Mouse (Mus musculus) midbrain, embryonic 15.5 days (tissue): Measurements from ENCODE around the gene Tlk1. TPM values are rescaled to one million over a fixed set of nuclear protein-coding genes. Genes with fewer than 3 reads are reported as not detected.
"Not testable (repeated sequence)": the region's sequence is repeated elsewhere in the genome, so short reads cannot be mapped to it uniquely, and the experiment has no call there.

Experiments used
- ATAC-seq: fragments of 200-750 bp; cut with Nextera tagmentation; replicated peaks from 2 replicates; pipeline ENCODE4 v1.8.0; 2017; ENCODE audit warnings: moderate TSS enrichment
- H3K27ac ChIP-seq: fragments of 300-500 bp; sonication (generic); 2 replicates; pipeline ENCODE4 v1.5.1; 2015; ENCODE audit warnings: mild to moderate bottlenecking, inconsistent platforms
- H3K27me3 ChIP-seq: fragments of 300-500 bp; sonication (generic); replicated peaks from 2 replicates; pipeline ENCODE4 v1.6.1; 2015; ENCODE audit warnings: inconsistent platforms
- H3K36me3 ChIP-seq: fragments of 300-500 bp; sonication (generic); replicated peaks from 2 replicates; pipeline ENCODE4 v1.6.1; 2015; ENCODE audit warnings: inconsistent platforms
- H3K4me1 ChIP-seq: fragments of 300-500 bp; sonication (generic); 2 replicates; pipeline ENCODE4 v1.6.1; 2015; ENCODE audit warnings: inconsistent platforms
- H3K4me2 ChIP-seq: fragments of 300-500 bp; sonication (generic); 2 replicates; pipeline ENCODE4 v1.6.1; 2015; ENCODE audit warnings: inconsistent platforms, mild to moderate bottlenecking, moderate library complexity
- H3K4me3 ChIP-seq: fragments of 300-500 bp; sonication (generic); 2 replicates; pipeline ENCODE4 v1.5.1; 2015; ENCODE audit warnings: mild to moderate bottlenecking, inconsistent platforms
- H3K9ac ChIP-seq: fragments of 300-500 bp; sonication (generic); 2 replicates; pipeline ENCODE4 v1.6.1; 2015; ENCODE audit warnings: mild to moderate bottlenecking, inconsistent platforms
- H3K9me3 ChIP-seq: fragments of 300-500 bp; sonication (generic); 2 replicates; pipeline ENCODE4 v1.6.1; 2016; ENCODE audit warnings: inconsistent platforms
- WGBS: fragments of 180-500 bp; shearing (Covaris S2); methylation state at CpG from one replicate; pipeline ENCODE4 v1.1.7; 2015; ENCODE audit warnings: mixed read lengths; 5-methylcytosine and 5-hydroxymethylcytosine counted together
- polyA plus RNA-seq: library from polyadenylated mRNA; unstranded; fragments of >200 nt; fragmentation: Nextera tagmentation; extraction: Ambion mirVana; gene quantifications from 2 replicates; pipeline ENCODE4 v1.2.1, GENCODE M21; 2015

Tlk1 gene
- polyA plus RNA-seq, 1 experiment from 2014 or later, result 27.1 TPM

GRCm38 (mm10) chr2:70807678-70808077 lies 17.9 kb downstream of the Tlk1 start:
- not testable (repeated sequence) for H3K4me3 ChIP-seq, H3K4me1 ChIP-seq, H3K27me3 ChIP-seq, H3K4me2 ChIP-seq, H3K9ac ChIP-seq, H3K27ac ChIP-seq, ATAC-seq, H3K9me3 ChIP-seq, H3K36me3 ChIP-seq
- 88% methylated on average over 3 of the region's 3 CpGs for WGBS

- Histone ChIP-seq H3K9ac (no peak overlapping the region), H3K27me3 (no peaks in the 10 kb centered on the region), H3K27ac (no peak overlapping the region), H3K36me3 (no peaks in the 10 kb centered on the region), H3K9me3 (no peaks in the 10 kb centered on the region), H3K4me3 (no peak overlapping the region), H3K4me2 (no peak overlapping the region), H3K4me1 (no peaks in the 10 kb centered on the region)
- no peak for ATAC-seq
- 88% methylated on average over 5 of the region's 5 CpGs for WGBS
Measured at GRCm38 (mm10) chr2:70806020-70806419, 19.5 kb downstream of the Tlk1 start.

GRCm38 (mm10) chr2:70803696-70804095 lies 21.8 kb downstream of the Tlk1 start:
- H3K4me3 ChIP-seq, H3K27ac ChIP-seq, H3K4me1 ChIP-seq, H3K9me3 ChIP-seq, H3K9ac ChIP-seq, H3K36me3 ChIP-seq, H3K27me3 ChIP-seq, ATAC-seq, H3K4me2 ChIP-seq: not testable (repeated sequence)
- 89% methylated on average over 4 of the region's 4 CpGs for WGBS

- 47% methylated on average over 6 of the region's 6 CpGs for WGBS
Measured at GRCm38 (mm10) chr2:70802658-70803057, 22.9 kb downstream of the Tlk1 start.

GRCm38 (mm10) chr2:70801543-70801942 lies 24.0 kb downstream of the Tlk1 start:
- H3K36me3 ChIP-seq, result no peaks in the 10 kb centered on the region
- no peaks in the 10 kb centered on the region for H3K4me1 ChIP-seq
- H3K4me2 ChIP-seq, result no peak overlapping the region
- no peaks in the 10 kb centered on the region for H3K27me3 ChIP-seq
- no peak overlapping the region for H3K9ac ChIP-seq
- no peak for ATAC-seq
- no peak overlapping the region for H3K4me3 ChIP-seq
- no peaks in the 10 kb centered on the region for H3K9me3 ChIP-seq
- H3K27ac ChIP-seq, result no peak overlapping the region

More at GRCm38 (mm10) chr2:70802658-70803057, 22.9 kb downstream of the Tlk1 start:
- Histone ChIP-seq H3K9me3 (no peaks in the 10 kb centered on the region), H3K4me3 (no peak overlapping the region), H3K4me1 (no peaks in the 10 kb centered on the region), H3K36me3 (no peaks in the 10 kb centered on the region), H3K4me2 (no peak overlapping the region), H3K9ac (no peak overlapping the region), H3K27me3 (no peaks in the 10 kb centered on the region), H3K27ac (no peak overlapping the region)
- ATAC-seq, result no peak

- Histone ChIP-seq H3K4me2 (no peak overlapping the region), H3K4me3 (no peak overlapping the region), H3K9me3 (no peaks in the 10 kb centered on the region), H3K27ac (no peak overlapping the region), H3K9ac (no peak overlapping the region), H3K36me3 (no peaks in the 10 kb centered on the region), H3K4me1 (no peaks in the 10 kb centered on the region), H3K27me3 (no peaks in the 10 kb centered on the region)
- ATAC-seq, result no peak
- WGBS, result 96% methylated on average over 1 of the region's 1 CpGs
Measured at GRCm38 (mm10) chr2:70800396-70800795, 25.1 kb downstream of the Tlk1 start.

- H3K4me3 ChIP-seq, result no peak overlapping the region
- no peaks in the 10 kb centered on the region for H3K36me3 ChIP-seq
- H3K9ac ChIP-seq, result no peak overlapping the region
- H3K27ac ChIP-seq, result no peak overlapping the region
- no peak overlapping the region for H3K4me2 ChIP-seq
- H3K27me3 ChIP-seq, result no peaks in the 10 kb centered on the region
- no peak for ATAC-seq
- over 99% methylated on average over 4 of the region's 4 CpGs for WGBS
- H3K9me3 ChIP-seq, result no peaks in the 10 kb centered on the region
- H3K4me1 ChIP-seq, result no peaks in the 10 kb centered on the region
Measured at GRCm38 (mm10) chr2:70793276-70793675, 32.3 kb downstream of the Tlk1 start.

- H3K9ac ChIP-seq, result no peak overlapping the region
- H3K9me3 ChIP-seq, result no peaks in the 10 kb centered on the region
- 77% methylated on average over 2 of the region's 2 CpGs for WGBS
- no peak overlapping the region for H3K4me2 ChIP-seq
- no peaks in the 10 kb centered on the region for H3K4me1 ChIP-seq
- H3K27me3 ChIP-seq, result no peaks in the 10 kb centered on the region
- no peak for ATAC-seq
- H3K27ac ChIP-seq, result no peak overlapping the region
- H3K4me3 ChIP-seq, result no peak overlapping the region
- no peaks in the 10 kb centered on the region for H3K36me3 ChIP-seq
Measured at GRCm38 (mm10) chr2:70790246-70790645, 35.3 kb downstream of the Tlk1 start.

GRCm38 (mm10) chr2:70789331-70789730 lies 36.2 kb downstream of the Tlk1 start:
- Histone ChIP-seq H3K9ac (no peak overlapping the region), H3K4me3 (no peak overlapping the region), H3K9me3 (no peaks in the 10 kb centered on the region), H3K27ac (no peak overlapping the region), H3K36me3 (no peaks in the 10 kb centered on the region), H3K27me3 (no peaks in the 10 kb centered on the region), H3K4me1 (no peaks in the 10 kb centered on the region), H3K4me2 (no peak overlapping the region)
- 97% methylated on average over 3 of the region's 3 CpGs for WGBS
- no peak for ATAC-seq

GRCm38 (mm10) chr2:70784447-70784846 lies 41.1 kb downstream of the Tlk1 start:
- no peak for ATAC-seq
- H3K9ac ChIP-seq, result no peak overlapping the region
- H3K27me3 ChIP-seq, result no peaks in the 10 kb centered on the region
- H3K36me3 ChIP-seq, result no peaks in the 10 kb centered on the region
- no peak overlapping the region for H3K4me2 ChIP-seq
- H3K4me1 ChIP-seq, result no peaks in the 10 kb centered on the region
- H3K4me3 ChIP-seq, result no peak overlapping the region
- H3K9me3 ChIP-seq, result no peaks in the 10 kb centered on the region
- 82% methylated on average over 4 of the region's 4 CpGs for WGBS
- no peak overlapping the region for H3K27ac ChIP-seq

- no peaks in the 10 kb centered on the region for H3K4me1 ChIP-seq
- no peaks in the 10 kb centered on the region for H3K9me3 ChIP-seq
- H3K4me3 ChIP-seq, result no peak overlapping the region
- no peaks in the 10 kb centered on the region for H3K36me3 ChIP-seq
- no peaks in the 10 kb centered on the region for H3K27me3 ChIP-seq
- 90% methylated on average over 8 of the region's 8 CpGs for WGBS
- no peak overlapping the region for H3K9ac ChIP-seq
- no peak for ATAC-seq
- H3K4me2 ChIP-seq, result no peak overlapping the region
- H3K27ac ChIP-seq, result no peak overlapping the region
Measured at GRCm38 (mm10) chr2:70783504-70783903, 42.0 kb downstream of the Tlk1 start.

- Histone ChIP-seq H3K9me3 (no peaks in the 10 kb centered on the region), H3K27me3 (no peaks in the 10 kb centered on the region), H3K36me3 (no peaks in the 10 kb centered on the region), H3K9ac (no peak overlapping the region), H3K4me1 (peaks cover 5% of the 10 kb centered on the region; the same call in 1 of the 2 replicates), H3K4me3 (no peak overlapping the region), H3K4me2 (no peak overlapping the region), H3K27ac (no peak overlapping the region)
- 98% methylated on average over 1 of the region's 1 CpGs for WGBS
- no peak for ATAC-seq
Measured at GRCm38 (mm10) chr2:70779634-70780033, 45.9 kb downstream of the Tlk1 start.

GRCm38 (mm10) chr2:70776744-70777143 lies 48.8 kb downstream of the Tlk1 start:
- H3K27me3 ChIP-seq, result no peaks in the 10 kb centered on the region
- no peaks in the 10 kb centered on the region for H3K36me3 ChIP-seq
- no peak overlapping the region for H3K9ac ChIP-seq
- no peaks in the 10 kb centered on the region for H3K9me3 ChIP-seq
- H3K4me1 ChIP-seq, result peaks cover 5% of the 10 kb centered on the region; the same call in 1 of the 2 replicates
- H3K4me3 ChIP-seq, result no peak overlapping the region
- 81% methylated on average over 2 of the region's 2 CpGs for WGBS
- H3K27ac ChIP-seq, result no peak overlapping the region
- H3K4me2 ChIP-seq, result no peak overlapping the region
- no peak for ATAC-seq

GRCm38 (mm10) chr2:70764734-70765133 lies 60.8 kb downstream of the Tlk1 start:
- Histone ChIP-seq H3K36me3 (no peaks in the 10 kb centered on the region), H3K27ac (no peak overlapping the region), H3K4me1 (no peaks in the 10 kb centered on the region), H3K9me3 (no peaks in the 10 kb centered on the region), H3K4me3 (no peak overlapping the region), H3K4me2 (no peak overlapping the region), H3K27me3 (no peaks in the 10 kb centered on the region), H3K9ac (no peak overlapping the region)
- 88% methylated on average over 7 of the region's 7 CpGs for WGBS
- no peak for ATAC-seq
